Mouse (Mus musculus): ENCODE data around the gene Clic4.

The Clic4 gene

DNA sequence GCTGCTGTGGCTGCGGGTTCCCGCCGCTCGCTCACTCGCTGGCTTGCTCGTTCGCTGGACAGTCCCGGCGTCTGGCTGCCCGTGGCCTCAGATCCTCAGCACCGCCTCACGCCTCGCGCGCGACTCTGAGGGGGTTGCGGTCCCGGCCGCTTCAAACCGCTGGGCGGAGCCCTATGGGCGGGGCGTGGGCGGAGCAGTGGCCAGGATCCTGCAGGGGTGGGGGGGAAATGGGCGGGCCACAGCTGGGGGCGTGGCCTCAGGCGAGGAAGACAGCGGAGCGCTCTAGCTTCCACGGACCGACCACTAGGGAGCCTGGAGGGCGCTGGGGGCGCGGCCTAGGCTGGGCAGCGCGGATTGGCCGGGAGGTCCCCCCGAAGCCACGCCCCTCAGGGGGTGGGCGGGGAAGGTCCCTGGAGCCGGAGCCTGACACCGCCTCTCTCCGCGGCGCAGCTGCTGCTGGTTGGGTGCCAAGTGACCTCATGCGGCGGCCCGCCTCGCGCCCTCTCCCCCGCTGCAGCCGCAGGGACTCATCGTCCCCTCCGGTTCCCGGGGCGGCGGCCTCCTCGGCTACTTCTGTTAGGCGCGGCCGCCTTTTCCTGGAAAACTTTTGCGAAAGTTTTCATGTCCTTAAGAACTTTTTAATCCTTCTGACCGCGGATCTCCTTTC, at the start of gene Clic4:
Gene Clic4, minus strand, starts transcription at position 175 of the 667 bp plus-strand sequence.
- in situ Hi-C loops (cut with MboI, MseI): no loop called here

- in situ Hi-C loops (cut with MboI, MseI): loop anchor here in 1 of 2 experiments (5.0 kb wide), 1 partner anchor 96 kb away; no protein-coding TSS in a partner anchor
These were observed 45.4 kb upstream of the Clic4 start for GRCm38 (mm10) chr4:135317966-135318365.

DNA sequence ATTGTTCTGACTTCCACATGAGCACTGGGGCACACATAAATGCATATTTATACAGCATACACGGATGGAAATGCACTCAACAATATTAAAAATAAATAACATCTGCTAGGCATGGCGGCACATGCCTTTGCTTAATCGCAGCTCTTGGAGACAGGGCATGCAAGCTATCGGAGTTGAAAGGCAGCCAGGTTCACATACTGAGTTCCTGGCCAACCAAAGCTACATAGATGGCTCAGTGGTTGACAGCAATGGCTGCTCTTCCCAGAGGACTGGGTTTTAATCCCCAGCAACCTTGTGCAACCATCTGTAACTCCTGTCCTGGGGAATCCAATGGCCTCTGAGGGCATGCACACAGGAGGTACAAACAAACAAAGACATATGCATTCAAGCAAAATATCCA, 44.9 kb upstream of the Clic4 start:
- in situ Hi-C loops (cut with MboI, MseI): loop anchor here in 1 of 2 experiments (5.0 kb wide), 1 partner anchor 95 kb away; no protein-coding TSS in a partner anchor

DNA sequence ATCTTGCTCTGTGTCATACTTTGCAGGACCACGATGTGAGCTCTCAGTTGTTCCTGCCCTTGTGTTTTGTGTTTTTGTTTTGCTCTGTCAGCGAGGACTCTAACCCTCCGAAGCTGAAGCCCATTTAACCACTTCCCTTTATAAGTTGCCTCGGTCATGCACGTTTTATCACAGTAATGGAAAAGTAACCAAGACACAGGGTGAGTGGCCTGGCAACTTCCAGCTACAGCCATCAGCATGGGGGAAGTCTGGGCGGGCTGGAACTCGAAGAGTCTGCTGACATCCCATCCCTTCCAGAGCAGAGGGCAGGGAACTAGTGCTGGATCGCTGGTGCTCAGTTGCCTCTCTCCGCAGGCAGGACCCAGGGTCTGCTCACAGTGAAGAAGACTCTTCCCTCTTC, 42.7 kb upstream of the Clic4 start:
- in situ Hi-C loops (cut with MboI, MseI): loop anchor here in 1 of 2 experiments (5.0 kb wide), 1 partner anchor 93 kb away; no protein-coding TSS in a partner anchor

DNA sequence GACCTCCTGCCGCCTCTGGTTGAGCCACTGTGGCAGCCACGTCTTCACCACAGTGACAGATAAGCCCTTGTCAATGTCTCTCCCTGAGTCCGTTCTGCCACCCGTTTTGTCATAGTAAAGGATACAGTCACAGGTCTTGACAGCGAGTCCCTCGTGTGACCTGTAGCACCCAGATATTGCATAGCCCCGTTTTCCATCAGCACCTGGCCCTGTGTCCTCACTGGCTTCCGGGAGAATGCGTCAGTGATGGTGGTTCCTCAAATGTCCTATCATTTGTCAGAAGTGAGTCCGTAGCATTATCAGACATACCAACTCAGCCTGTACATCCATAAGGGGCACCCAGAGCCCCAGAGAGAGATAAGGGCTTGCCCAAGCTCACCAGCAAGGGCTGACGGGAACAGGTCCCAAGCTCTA, 41.8 kb upstream of the Clic4 start:
- in situ Hi-C loops (cut with MboI, MseI): no loop called here

GRCm38 (mm10) chr4:135313761-135314241, 41.2 kb upstream of the Clic4 start:
- in situ Hi-C loops (cut with MboI, MseI): no loop called here

DNA sequence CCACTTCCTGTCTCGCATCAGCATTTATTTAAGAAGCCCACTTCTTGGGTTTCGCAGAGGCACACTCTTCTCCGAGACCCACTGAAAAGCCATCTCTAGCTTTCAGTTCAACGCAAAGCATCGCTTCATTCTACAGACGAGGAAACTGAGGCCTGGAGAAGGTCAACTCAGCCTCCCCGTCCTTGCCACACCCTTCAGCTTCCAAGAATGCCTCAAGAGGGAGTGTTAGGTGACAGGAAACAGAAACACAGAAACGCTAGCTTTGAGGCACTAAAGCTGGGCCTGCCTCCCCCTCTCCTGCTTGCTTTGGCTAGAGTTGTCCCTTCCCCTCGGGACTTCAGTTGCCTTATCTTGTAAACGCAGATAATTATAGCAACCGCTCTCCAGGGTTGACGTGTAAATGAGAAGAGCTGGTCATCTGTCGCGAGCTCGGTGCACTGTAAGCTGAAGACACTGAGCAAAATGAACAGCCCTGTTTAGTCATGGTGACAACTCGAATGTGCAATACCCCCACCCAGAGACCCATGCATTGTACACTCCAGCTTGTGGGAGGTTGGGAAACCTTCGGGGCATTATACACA, 40.6 kb upstream of the Clic4 start:
- in situ Hi-C loops (cut with MboI, MseI): no loop called here

DNA sequence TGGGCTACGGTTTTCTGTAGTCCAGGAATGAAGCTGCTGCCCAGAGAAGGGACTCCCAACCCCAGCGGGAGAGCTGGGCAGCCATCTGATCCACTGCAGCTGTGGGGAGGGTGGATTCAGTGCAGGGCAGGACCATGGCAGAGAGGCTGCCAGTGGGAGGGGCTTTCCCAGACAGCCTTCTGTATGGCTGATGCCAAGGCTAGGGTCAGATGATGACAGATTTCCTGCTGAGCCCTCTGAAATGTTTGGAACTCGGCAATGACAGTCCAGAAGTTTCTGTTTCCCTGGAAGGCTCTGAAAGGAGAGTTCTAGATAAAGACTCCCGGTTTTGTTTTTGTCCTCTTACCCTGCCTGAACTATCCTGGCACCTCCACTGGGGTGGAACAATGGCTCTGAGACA, 40.1 kb upstream of the Clic4 start:
- in situ Hi-C loops (cut with MboI, MseI): no loop called here

DNA sequence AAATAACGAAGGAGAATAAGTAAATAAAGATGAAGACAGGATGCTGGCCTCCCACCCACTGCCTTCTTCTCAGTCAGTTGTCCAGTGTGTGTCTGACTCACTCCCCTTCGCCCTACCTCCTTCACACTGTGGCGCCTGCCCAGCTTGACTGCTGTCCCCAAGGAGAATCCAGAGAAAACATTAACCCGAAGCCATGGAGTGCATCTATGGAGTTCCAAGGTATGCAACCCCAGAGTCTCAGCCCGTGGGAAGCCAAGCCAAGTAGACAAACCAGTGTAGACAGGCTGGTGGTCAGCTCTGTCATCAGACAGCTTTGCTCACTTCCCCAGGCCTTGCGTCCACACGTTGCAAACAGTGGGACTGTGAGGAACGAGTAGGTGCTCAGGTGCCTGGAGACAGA, 37.8 kb upstream of the Clic4 start:
- in situ Hi-C loops (cut with MboI, MseI): no loop called here

GRCm38 (mm10) chr4:135309726-135310125, 37.1 kb upstream of the Clic4 start:
- in situ Hi-C loops (cut with MboI, MseI): no loop called here

DNA sequence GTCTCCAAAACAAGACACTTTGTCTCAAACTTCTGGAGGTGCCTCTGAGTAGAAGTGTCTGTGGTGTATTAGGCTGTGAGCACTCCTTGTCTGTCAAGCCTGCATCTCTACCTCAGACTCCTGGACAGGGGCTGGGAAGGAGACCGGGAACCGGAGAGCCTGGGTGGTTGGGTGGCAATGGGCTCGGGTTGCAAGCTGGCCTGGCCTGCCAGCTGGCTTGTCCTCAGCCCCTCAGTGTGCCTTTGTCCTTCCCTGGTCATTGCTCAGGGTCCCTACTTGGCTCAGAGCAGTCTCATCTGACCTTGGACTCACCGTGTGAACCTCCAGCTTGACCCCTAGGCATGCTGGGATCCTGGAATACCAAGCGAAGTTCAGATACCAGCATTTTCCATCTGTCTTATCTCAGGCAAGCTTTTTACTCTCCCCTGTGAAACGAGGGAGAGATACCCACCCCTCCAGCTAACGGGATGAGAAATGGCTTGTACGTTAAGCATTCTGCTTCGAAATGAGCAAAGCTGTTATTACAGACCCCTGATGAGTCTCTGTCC, 36.6 kb upstream of the Clic4 start:
- in situ Hi-C loops (cut with MboI, MseI): no loop called here

DNA sequence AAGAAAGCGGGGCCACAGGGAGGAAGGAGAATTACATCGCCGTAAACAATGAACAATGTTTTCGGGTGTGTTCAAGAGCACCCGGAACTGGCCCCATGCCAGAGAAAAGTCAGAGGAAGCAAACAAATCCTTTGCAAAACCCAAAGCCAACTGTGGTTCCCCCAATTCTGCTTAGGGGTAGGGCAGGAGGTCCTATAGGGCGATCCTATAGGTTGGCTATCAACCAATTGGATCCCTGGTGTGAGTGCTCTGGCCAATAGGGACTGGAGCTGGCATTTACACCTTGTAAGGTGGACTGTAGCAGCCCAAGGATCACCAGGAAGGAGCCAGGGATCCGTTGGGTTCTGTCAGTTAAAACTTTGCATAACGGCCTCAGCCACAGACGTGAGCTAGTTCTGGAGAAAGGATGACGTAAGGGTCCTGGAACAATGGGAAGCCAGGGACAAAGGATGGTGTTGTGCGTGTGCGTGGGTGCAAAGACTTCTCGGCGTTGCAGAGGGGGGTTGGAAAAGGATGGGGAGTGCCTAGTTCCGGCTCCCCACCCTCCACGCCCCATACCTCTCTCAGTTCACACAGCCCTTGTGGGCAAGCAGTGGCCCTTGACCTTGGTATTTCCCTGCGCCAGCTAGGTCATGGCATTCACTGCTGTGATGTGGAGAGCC, 34.5 kb upstream of the Clic4 start:
- in situ Hi-C loops (cut with MboI, MseI): no loop called here

DNA sequence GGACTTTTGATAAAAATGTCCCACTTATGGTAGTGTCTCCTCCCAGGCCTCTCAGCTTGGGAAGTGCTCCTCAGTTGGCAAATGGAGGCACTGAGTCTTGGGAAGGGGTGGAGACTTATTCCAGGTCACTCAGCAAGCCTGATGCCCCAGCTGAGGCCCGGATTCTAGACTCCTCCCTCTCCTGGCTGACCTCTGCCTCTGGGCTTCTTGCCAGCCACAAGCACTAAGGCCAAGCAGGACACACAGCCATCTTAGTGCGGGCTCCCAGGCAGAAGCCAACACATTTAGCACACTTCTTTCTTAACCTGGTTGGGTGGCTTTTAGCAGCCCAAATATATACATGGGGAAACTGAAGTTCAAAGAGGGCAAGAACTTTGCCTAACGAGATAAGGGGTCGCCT, 33.9 kb upstream of the Clic4 start:
- in situ Hi-C loops (cut with MboI, MseI): no loop called here

DNA sequence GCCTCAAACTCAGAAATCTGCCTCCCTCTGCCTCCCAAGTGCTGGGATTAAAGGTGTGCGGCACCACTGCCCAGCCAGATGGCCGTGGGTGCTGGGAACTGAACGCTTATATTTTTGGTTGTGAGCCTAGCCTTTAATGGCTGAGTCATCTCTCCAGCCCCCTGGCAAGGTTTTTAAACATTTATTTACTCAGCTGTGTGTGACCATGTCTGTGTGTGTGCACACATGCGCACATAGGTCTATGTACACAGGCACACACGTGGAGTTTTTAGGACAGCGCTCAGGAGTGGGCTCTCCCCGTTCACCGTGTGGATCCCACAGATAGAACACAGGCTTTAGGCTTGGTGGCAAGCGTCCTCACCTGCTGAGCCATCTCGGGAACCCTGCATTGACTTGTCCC, 29.6 kb upstream of the Clic4 start:
- in situ Hi-C loops (cut with MboI, MseI): no loop called here

GRCm38 (mm10) chr4:135301166-135301565, 28.6 kb upstream of the Clic4 start:
- in situ Hi-C loops (cut with MboI, MseI): no loop called here

DNA sequence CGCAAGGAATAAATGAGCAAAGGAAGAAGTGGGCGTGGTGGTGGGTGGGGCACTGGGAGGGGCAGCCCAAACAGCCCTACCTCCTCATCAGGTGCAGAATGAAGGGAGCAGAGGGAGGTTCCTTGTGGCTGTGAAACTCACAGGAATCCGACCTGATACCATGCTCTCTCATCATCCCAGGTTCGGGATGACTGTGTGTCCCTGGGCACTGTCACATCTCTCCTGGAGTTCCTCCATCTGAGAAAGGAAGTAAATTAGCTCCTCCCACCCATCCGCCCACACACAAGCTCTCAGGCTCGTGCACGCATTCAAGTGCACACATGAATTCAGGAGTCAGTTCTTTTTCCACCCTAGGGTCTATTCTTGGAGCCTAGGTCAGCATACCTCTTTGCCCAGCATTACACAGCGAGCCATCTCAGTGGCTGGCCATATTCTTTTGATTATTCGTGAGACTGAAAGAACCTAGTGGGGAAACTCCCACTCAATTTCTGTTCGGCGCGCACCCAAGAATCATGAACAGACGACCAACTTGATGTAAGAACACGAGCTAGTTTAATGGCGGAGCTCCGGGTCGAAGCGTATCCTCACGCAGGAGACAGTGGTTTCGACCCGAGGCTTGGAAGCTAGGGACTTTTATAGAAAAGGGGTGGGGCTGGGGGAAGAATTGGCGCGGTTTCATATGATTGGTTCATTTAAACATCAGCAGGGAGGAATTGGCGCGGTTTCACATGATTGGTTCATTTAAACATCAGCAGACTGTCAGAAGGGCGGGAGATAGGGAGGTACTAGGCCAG, 27.8 kb upstream of the Clic4 start:
- in situ Hi-C loops (cut with MboI, MseI): no loop called here

DNA sequence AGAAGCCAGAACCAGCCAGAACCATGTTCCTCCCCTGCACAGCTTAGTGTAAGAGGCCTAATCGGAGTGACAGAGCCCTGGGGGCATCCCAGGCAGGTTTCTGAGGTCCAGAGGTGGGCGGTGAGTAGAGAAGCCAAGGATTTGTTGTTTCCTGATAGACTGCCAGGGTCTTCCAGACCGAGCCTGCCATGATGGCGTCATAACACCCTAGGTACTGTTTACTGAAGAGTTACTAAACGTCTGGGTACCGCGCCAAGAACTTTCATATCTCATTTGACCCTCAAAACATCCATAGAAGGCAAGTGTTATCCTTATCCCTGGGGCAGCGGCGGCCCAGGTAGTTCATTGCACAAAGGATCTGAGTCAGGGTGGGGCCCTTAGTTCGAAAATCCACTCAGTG, 26.1 kb upstream of the Clic4 start:
- in situ Hi-C loops (cut with MboI, MseI): no loop called here

DNA sequence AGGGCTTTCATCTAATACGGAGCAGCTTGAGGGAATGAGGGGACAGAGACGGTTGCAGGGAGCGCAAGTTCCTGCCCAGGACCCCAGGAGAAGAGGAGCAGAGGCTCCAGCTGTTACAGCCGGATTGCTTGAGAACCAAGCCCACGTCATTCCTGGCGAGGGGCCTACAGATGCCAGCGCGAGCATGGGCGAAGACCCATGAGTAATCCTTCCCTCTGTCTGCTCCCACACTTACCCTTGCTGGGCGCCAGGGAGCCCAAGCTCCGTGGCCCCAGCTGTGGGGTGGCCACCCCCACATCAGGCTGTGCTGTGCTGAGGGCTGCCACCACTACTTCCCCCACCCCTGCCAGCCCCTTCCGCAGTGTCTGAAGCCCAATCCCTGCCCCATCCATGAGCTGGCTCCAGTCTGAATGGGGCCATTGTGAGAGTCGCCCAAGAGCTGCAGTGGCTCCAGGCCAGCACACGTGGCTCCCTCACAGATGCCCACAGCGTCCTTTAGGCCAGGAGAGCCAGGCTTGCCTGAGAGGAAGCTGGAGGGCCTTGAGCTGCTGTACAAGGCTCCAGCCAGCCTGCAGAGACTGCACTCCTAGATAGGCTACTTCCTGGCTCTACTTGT, 25.4 kb upstream of the Clic4 start:
- in situ Hi-C loops (cut with MboI, MseI): no loop called here

GRCm38 (mm10) chr4:135297146-135297545, 24.5 kb upstream of the Clic4 start:
- in situ Hi-C loops (cut with MboI, MseI): no loop called here

- in situ Hi-C loops (cut with MboI, MseI): no loop called here
These were observed 24.0 kb upstream of the Clic4 start for GRCm38 (mm10) chr4:135296565-135296964.

DNA sequence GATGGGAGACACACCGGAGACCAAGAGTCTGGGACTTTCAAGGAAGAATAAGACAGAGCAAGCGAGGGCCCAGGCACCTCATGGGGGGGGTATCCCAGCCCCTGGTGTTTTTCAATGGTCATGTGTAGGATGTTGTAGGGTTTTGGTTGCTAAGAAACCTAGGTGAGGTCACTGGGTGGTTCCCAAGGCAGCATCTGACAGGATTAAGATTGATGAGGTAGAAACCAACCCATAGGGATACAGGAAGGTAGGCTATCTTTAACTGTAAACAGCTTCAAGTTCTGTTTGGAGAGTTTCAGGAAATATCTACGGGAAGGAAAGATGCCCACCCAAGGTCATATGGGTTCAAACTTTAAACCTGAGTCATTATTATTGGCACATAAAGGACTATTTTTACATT, 21.2 kb upstream of the Clic4 start:
- in situ Hi-C loops (cut with MboI, MseI): no loop called here
